Mouse (Mus musculus) embryonic facial prominence, embryonic 14.5 days (tissue): ENCODE results near the gene Stil. TPM values are rescaled to one million over a fixed set of nuclear protein-coding genes. Genes with fewer than 3 reads are reported as not detected.

Source experiments
- ATAC-seq: fragments of 200-750 bp; cut with Nextera tagmentation; 2 replicates; pipeline ENCODE4 v1.8.0; 2017; ENCODE audit warnings: low read depth, moderate number of reproducible peaks, moderate TSS enrichment
- DNase-seq: peaks from one replicate; pipeline ENCODE4 v3.0.0-alpha.2; 2015; ENCODE audit warnings: low spot score
- H3K27ac ChIP-seq: fragments of 300-500 bp; sonication (generic); replicated peaks from 2 replicates; pipeline ENCODE4 v1.5.1; 2014; ENCODE audit warnings: low read depth, mild to moderate bottlenecking, low read length, moderate library complexity
- H3K27me3 ChIP-seq: fragments of 300-500 bp; sonication (generic); replicated peaks from 2 replicates; pipeline ENCODE4 v1.6.1; 2014; ENCODE audit warnings: low read length; ENCODE audit not compliant: control insufficient read depth, insufficient read depth
- H3K36me3 ChIP-seq: fragments of 300-500 bp; sonication (generic); 2 replicates; pipeline ENCODE4 v1.6.1; 2014; ENCODE audit warnings: low read length, mixed read lengths; ENCODE audit not compliant: control insufficient read depth, insufficient read depth
- H3K4me1 ChIP-seq: fragments of 300-500 bp; sonication (generic); 2 replicates; pipeline ENCODE4 v1.6.1; 2014; ENCODE audit warnings: antibody characterized with exemption, low read length; ENCODE audit not compliant: control insufficient read depth, insufficient read depth
- H3K4me2 ChIP-seq: fragments of 300-500 bp; sonication (generic); 2 replicates; pipeline ENCODE4 v1.6.1; 2014; ENCODE audit warnings: low read depth, mild to moderate bottlenecking, low read length, moderate library complexity, mixed read lengths
- H3K4me3 ChIP-seq: fragments of 300-500 bp; sonication (generic); 2 replicates; pipeline ENCODE4 v1.5.1; 2014; ENCODE audit warnings: low read depth, mild to moderate bottlenecking, low read length
- H3K9ac ChIP-seq: fragments of 300-500 bp; sonication (generic); 2 replicates; pipeline ENCODE4 v1.6.1; 2014; ENCODE audit warnings: low read depth, mild to moderate bottlenecking, low read length, moderate library complexity, mixed read lengths
- H3K9me3 ChIP-seq: fragments of 300-500 bp; sonication (generic); 2 replicates; pipeline ENCODE4 v1.6.1; 2016; ENCODE audit warnings: low read length; ENCODE audit not compliant: control insufficient read depth
- WGBS: fragments of 180-500 bp; shearing (Covaris S2); extraction: QIAGEN DNeasy Blood & Tissue Kit; methylation state at CpG from one replicate; pipeline ENCODE4 v1.1.7; 2014; 5-methylcytosine and 5-hydroxymethylcytosine counted together
- polyA plus RNA-seq: library from polyadenylated mRNA; unstranded; fragments of >200 nt; fragmentation: Nextera tagmentation; extraction: Ambion mirVana; gene quantifications from 2 replicates; pipeline ENCODE4 v1.2.1, GENCODE M21; 2014

Stil gene
- polyA plus RNA-seq, 1 experiment from 2014 or later = 11.8 TPM

GRCm38 (mm10) chr4:115019997-115020396, 20.0 kb downstream of the Stil start:
- no peak overlapping the region for H3K4me2 ChIP-seq
- DNase-seq (no peak), ATAC-seq (no peak)
- H3K36me3 ChIP-seq = peaks cover 58% of the 10 kb centered on the region
- no peaks in the 10 kb centered on the region for H3K9me3 ChIP-seq
- no peaks in the 10 kb centered on the region for H3K4me1 ChIP-seq
- H3K4me3 ChIP-seq = no peak overlapping the region
- WGBS = 89% methylated on average over 3 of the region's 3 CpGs
- H3K27ac ChIP-seq = no peak overlapping the region
- no peak overlapping the region for H3K9ac ChIP-seq
- no peaks in the 10 kb centered on the region for H3K27me3 ChIP-seq

GRCm38 (mm10) chr4:115035043-115035442, 35.1 kb downstream of the Stil start:
- Histone ChIP-seq H3K4me1 (no peaks in the 10 kb centered on the region), H3K9me3 (no peaks in the 10 kb centered on the region), H3K36me3 (peaks cover 44% of the 10 kb centered on the region), H3K27me3 (no peaks in the 10 kb centered on the region), H3K4me3 (no peak overlapping the region), H3K4me2 (no peak overlapping the region), H3K9ac (no peak overlapping the region), H3K27ac (no peak overlapping the region)
- ATAC-seq (no peak), DNase-seq (no peak)
- 77% methylated on average over 6 of the region's 6 CpGs for WGBS

GRCm38 (mm10) chr4:115038242-115038641, 38.3 kb downstream of the Stil start:
- WGBS = 44% methylated on average over 4 of the region's 4 CpGs
- Histone ChIP-seq H3K27ac (no peak overlapping the region), H3K4me1 (no peaks in the 10 kb centered on the region), H3K36me3 (peaks cover 55% of the 10 kb centered on the region), H3K4me2 (no peak overlapping the region), H3K9me3 (no peaks in the 10 kb centered on the region), H3K27me3 (no peaks in the 10 kb centered on the region), H3K4me3 (no peak overlapping the region), H3K9ac (no peak overlapping the region)
- DNase-seq (peak; percentile 35), ATAC-seq (no peak)

GRCm38 (mm10) chr4:115045621-115046020, 45.7 kb downstream of the Stil start:
- no peak for DNase-seq
- no peak for ATAC-seq
- H3K36me3 ChIP-seq = peaks cover 20% of the 10 kb centered on the region
- H3K27me3 ChIP-seq = peaks cover 5% of the 10 kb centered on the region
- H3K9ac ChIP-seq = no peak overlapping the region
- WGBS = 80% methylated on average over 3 of the region's 3 CpGs
- H3K9me3 ChIP-seq = no peaks in the 10 kb centered on the region
- no peak overlapping the region for H3K4me2 ChIP-seq
- H3K27ac ChIP-seq = no peak overlapping the region
- H3K4me3 ChIP-seq = no peak overlapping the region
- H3K4me1 ChIP-seq = no peaks in the 10 kb centered on the region

- 3% methylated on average over 5 of the region's 5 CpGs for WGBS
- ATAC-seq (no peak), DNase-seq (peak; percentile 21)
- Histone ChIP-seq H3K9me3 (no peaks in the 10 kb centered on the region), H3K36me3 (no peaks in the 10 kb centered on the region), H3K4me3 (no peak overlapping the region), H3K4me1 (no peaks in the 10 kb centered on the region), H3K4me2 (no peak overlapping the region), H3K9ac (no peak overlapping the region), H3K27ac (no peak overlapping the region), H3K27me3 (peaks cover 25% of the 10 kb centered on the region)
Observed at GRCm38 (mm10) chr4:115047750-115048149, 47.8 kb downstream of the Stil start.

- Histone ChIP-seq H3K27me3 (peaks cover 30% of the 10 kb centered on the region), H3K9ac (no peak overlapping the region), H3K27ac (no peak overlapping the region), H3K36me3 (no peaks in the 10 kb centered on the region), H3K9me3 (no peaks in the 10 kb centered on the region), H3K4me1 (no peaks in the 10 kb centered on the region), H3K4me3 (no peak overlapping the region), H3K4me2 (no peak overlapping the region)
- 47% methylated on average over 8 of the region's 8 CpGs for WGBS
- DNase-seq (no peak), ATAC-seq (no peak)
Observed at GRCm38 (mm10) chr4:115048190-115048589, 48.2 kb downstream of the Stil start.

- Histone ChIP-seq H3K9me3 (no peaks in the 10 kb centered on the region), H3K4me1 (no peaks in the 10 kb centered on the region)
- WGBS = 80% methylated on average over 5 of the region's 5 CpGs
Observed at GRCm38 (mm10) chr4:115051245-115051644, 51.3 kb downstream of the Stil start.

GRCm38 (mm10) chr4:115052343-115053005, 52.5 kb downstream of the Stil start:
- 1% methylated on average over 35 of the region's 36 CpGs for WGBS
- ATAC-seq = peak; percentile 75; the same call in 1 of the 2 replicates
- peak; percentile 67 for DNase-seq
- Histone ChIP-seq H3K9ac (no peak overlapping the region), H3K4me2 (peak overlapping the region; percentile 50), H3K27me3 (peaks cover 69% of the 10 kb centered on the region), H3K4me1 (peaks cover 4% of the 10 kb centered on the region; the same call in 1 of the 2 replicates), H3K27ac (no peak overlapping the region), H3K36me3 (no peaks in the 10 kb centered on the region), H3K9me3 (no peaks in the 10 kb centered on the region), H3K4me3 (peak overlapping the region; percentile 29)

More at GRCm38 (mm10) chr4:115051245-115051644, 51.3 kb downstream of the Stil start:
- Histone ChIP-seq H3K4me2 (no peak overlapping the region), H3K4me3 (no peak overlapping the region), H3K27me3 (peaks cover 59% of the 10 kb centered on the region), H3K9ac (no peak overlapping the region), H3K27ac (no peak overlapping the region), H3K36me3 (no peaks in the 10 kb centered on the region)
- DNase-seq (no peak), ATAC-seq (no peak)

- no peaks in the 10 kb centered on the region for H3K36me3 ChIP-seq
- peaks cover 4% of the 10 kb centered on the region; the same call in 1 of the 2 replicates for H3K4me1 ChIP-seq
- ATAC-seq (no peak), DNase-seq (no peak)
- H3K9ac ChIP-seq = no peak overlapping the region
- H3K27ac ChIP-seq = no peak overlapping the region
- no peak overlapping the region for H3K4me2 ChIP-seq
- H3K4me3 ChIP-seq = no peak overlapping the region
- H3K27me3 ChIP-seq = peaks cover 95% of the 10 kb centered on the region
- 7% methylated on average over 2 of the region's 2 CpGs for WGBS
- no peaks in the 10 kb centered on the region for H3K9me3 ChIP-seq
Observed at GRCm38 (mm10) chr4:115055044-115055443, 55.1 kb downstream of the Stil start.
